Mouse (Mus musculus) liver, adult 2 months (tissue): ENCODE results near the gene Ndufs3.

ENCODE experiments used
- CTCF ChIP-seq: fragments of 200-500 bp; IDR thresholded peaks from 2 replicates; pipeline ENCODE4 v1.5.1; 2011; ENCODE audit warnings: low read depth, low read length, control low read depth
- POLR2A ChIP-seq: fragments of 200-500 bp; IDR thresholded peaks from 2 replicates; pipeline ENCODE4 v1.6.1; 2011; ENCODE audit warnings: low read length, control low read depth; ENCODE audit not compliant: insufficient read depth; ENCODE audit errors: extremely low read depth

GRCm38 (mm10) chr2:90846171-90846570 is 58.5 kb downstream of the Ndufs3 start:
- TF ChIP-seq CTCF (no peak), POLR2A (no peak)
